Mouse (Mus musculus): ENCODE measurements around the gene Tmem135. TPM values are rescaled to one million over a fixed set of nuclear protein-coding genes. Genes with fewer than 3 reads are reported as not detected.

Gene Tmem135
- total and polyA plus RNA-seq, 3 experiments, result 18.0 to 31.0 (median 30.0) TPM

DNA sequence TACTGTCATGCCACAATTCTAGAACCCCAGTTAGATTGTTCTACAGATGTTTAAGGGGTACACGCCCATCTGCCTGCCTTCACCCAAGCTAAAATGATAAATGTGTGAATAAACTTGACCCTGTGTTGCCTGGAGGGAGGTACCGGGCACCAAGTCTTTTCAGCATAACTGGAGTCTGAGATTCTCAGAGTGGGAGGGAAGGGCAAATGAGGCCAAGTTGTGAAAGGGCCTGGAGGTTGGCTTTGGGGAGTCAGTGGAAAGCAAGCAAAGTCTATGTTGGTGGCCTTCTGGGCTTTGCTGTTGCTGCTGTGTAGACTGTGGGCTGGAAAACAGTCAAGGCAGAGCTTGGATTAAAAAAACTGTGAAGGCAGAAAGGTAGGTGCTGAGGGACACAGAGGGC lies 13.7 kb upstream of the Tmem135 start:
- DNase-seq (ENCODE audit: extremely low read depth), result no peak
- H3K27ac ChIP-seq (ENCODE audit: insufficient read depth, low read depth), result no peak overlapping the region
- peaks cover 13 to 20% of the 10 kb centered on the region in 2 experiments for H3K4me1 ChIP-seq (ENCODE audit: control insufficient read depth in 1 of 2, insufficient read depth in 2 of 2)
- H3K4me2 ChIP-seq (ENCODE audit: insufficient read depth, low read depth, poor library complexity, severe bottlenecking), result no peak overlapping the region
- H3K9me3 ChIP-seq (replicated peaks; ENCODE audit: low read length), result no peaks in the 10 kb centered on the region
- in situ Hi-C loops (cut with MboI; ENCODE audit: low pct_ligation_motif_present, low pct_unique_long_range_greater_than_20kb, low sequenced_read_pairs), result loop anchor here (10.0 kb wide), 2 partner anchors 253 to 333 kb away; no protein-coding TSS in a partner anchor
- H3K4me3 ChIP-seq (replicated peaks in 1 of 3; ENCODE audit: low read depth in 2 of 3, low read length in 2 of 3, poor library complexity in 1 of 3), result no peak overlapping the region
- no peaks in the 10 kb centered on the region for H3K36me3 ChIP-seq (replicated peaks in 1 of 2; ENCODE audit: control insufficient read depth in 1 of 2, insufficient read depth in 1 of 2, low read length in 1 of 2)
- no peak overlapping the region for H3K9ac ChIP-seq (ENCODE audit: insufficient read depth, low read depth)
- H3K27me3 ChIP-seq (replicated peaks), result no peaks in the 10 kb centered on the region
- dilution Hi-C loops (cut with MboI; ENCODE audit: extremely low pct_ligation_motif_present, extremely low pct_unique_long_range_greater_than_20kb, low sequenced_read_pairs), result no loop called here
- no peaks in the 10 kb centered on the region for H3K79me2 ChIP-seq (replicated peaks; ENCODE audit: control insufficient read depth, extremely low read depth, insufficient read depth, poor library complexity, severe bottlenecking)
- TF ChIP-seq E2F4 (IDR thresholded peaks at IDR 0.05; ENCODE audit: insufficient replicate concordance, low read depth, low read length) (no peak), RAD21 (IDR thresholded peaks at IDR 0.05; ENCODE audit: low read depth, low read length) (no peak)

DNA sequence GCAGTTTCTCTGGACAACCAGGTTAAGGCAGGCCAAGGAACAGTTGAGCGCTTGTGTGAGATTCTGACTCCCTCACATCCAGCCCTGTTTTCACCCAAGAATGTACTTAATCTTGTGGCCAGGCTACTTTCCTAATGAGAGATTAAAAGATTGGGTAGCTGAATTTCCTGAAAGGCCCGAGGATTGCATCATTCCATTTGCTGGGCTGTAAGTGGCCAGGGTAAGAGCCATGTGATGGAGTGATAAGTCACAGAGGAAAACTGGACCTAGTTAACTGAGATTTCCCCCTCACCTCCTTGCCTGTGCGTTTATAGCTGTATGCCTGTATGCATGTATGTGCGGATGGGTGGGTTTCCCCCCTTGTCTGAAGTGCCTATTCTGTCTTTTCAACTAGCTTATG lies 12.0 kb upstream of the Tmem135 start:
- Histone ChIP-seq H3K4me1 (ENCODE audit: control insufficient read depth in 1 of 2, insufficient read depth in 2 of 2) (peaks cover 13 to 20% of the 10 kb centered on the region in 2 experiments), H3K4me3 (replicated peaks in 1 of 3; ENCODE audit: low read depth in 2 of 3, low read length in 2 of 3, poor library complexity in 1 of 3) (no peak overlapping the region), H3K4me2 (ENCODE audit: insufficient read depth, low read depth, poor library complexity, severe bottlenecking) (no peak overlapping the region), H3K79me2 (replicated peaks; ENCODE audit: control insufficient read depth, extremely low read depth, insufficient read depth, poor library complexity, severe bottlenecking) (no peaks in the 10 kb centered on the region), H3K36me3 (replicated peaks in 1 of 2; ENCODE audit: control insufficient read depth in 1 of 2, insufficient read depth in 1 of 2, low read length in 1 of 2) (no peaks in the 10 kb centered on the region), H3K9me3 (replicated peaks; ENCODE audit: low read length) (no peaks in the 10 kb centered on the region), H3K9ac (ENCODE audit: insufficient read depth, low read depth) (no peak overlapping the region), H3K27me3 (replicated peaks) (no peaks in the 10 kb centered on the region), H3K27ac (ENCODE audit: insufficient read depth, low read depth) (no peak overlapping the region)
- in situ Hi-C loops (cut with MboI; ENCODE audit: low pct_ligation_motif_present, low pct_unique_long_range_greater_than_20kb, low sequenced_read_pairs) (loop anchor here (10.0 kb wide), 2 partner anchors 251 to 331 kb away; no protein-coding TSS in a partner anchor), dilution Hi-C loops (cut with MboI; ENCODE audit: extremely low pct_ligation_motif_present, extremely low pct_unique_long_range_greater_than_20kb, low sequenced_read_pairs) (no loop called here)
- DNase-seq (ENCODE audit: extremely low read depth), result no peak
- TF ChIP-seq USF1 (IDR thresholded peaks at IDR 0.05; ENCODE audit: low read depth, low read length) (no peak), UBTF (IDR thresholded peaks at IDR 0.05; ENCODE audit: low read depth, low read length) (no peak), KAT2A (IDR thresholded peaks at IDR 0.05; ENCODE audit: insufficient replicate concordance, low read length) (no peak), ZC3H11A (IDR thresholded peaks at IDR 0.05; ENCODE audit: low read depth, low read length) (no peak), ZMIZ1 (IDR thresholded peaks at IDR 0.05; ENCODE audit: low read depth, low read length) (no peak), ZNF384 (IDR thresholded peaks at IDR 0.05; ENCODE audit: low read depth, low read length) (no peak), MAX (IDR thresholded peaks at IDR 0.05; ENCODE audit: low read length) (no peak)

DNA sequence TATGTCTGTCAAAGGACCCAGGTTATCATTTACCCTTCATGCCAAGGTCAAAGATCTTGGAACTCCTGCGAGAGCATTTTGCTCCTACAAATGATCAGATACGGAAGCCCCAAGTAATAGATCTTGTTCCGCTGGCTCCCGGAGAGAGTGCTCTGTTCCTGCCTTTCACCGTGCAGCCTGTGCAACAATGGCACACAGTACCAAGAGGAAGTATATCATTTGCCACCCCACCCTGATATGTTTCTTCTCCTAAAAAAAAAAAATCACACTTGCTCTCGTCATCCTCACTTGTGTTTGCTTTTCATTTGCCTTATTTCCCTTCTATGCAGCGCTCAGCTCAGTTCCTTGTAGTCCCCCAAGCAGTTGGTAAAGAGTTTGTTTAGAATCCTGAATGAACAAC lies 8.1 kb upstream of the Tmem135 start:
- no peak for DNase-seq (ENCODE audit: extremely low read depth)
- Histone ChIP-seq H3K9me3 (replicated peaks; ENCODE audit: low read length) (no peaks in the 10 kb centered on the region), H3K27me3 (replicated peaks) (no peaks in the 10 kb centered on the region), H3K27ac (ENCODE audit: insufficient read depth, low read depth) (no peak overlapping the region), H3K79me2 (replicated peaks; ENCODE audit: control insufficient read depth, extremely low read depth, insufficient read depth, poor library complexity, severe bottlenecking) (no peaks in the 10 kb centered on the region), H3K4me1 (ENCODE audit: control insufficient read depth in 1 of 2, insufficient read depth in 2 of 2) (peaks cover 10 to 20% of the 10 kb centered on the region in 2 experiments), H3K4me3 (replicated peaks in 1 of 3; ENCODE audit: low read depth in 2 of 3, low read length in 2 of 3, poor library complexity in 1 of 3) (no peak overlapping the region), H3K4me2 (ENCODE audit: insufficient read depth, low read depth, poor library complexity, severe bottlenecking) (no peak overlapping the region), H3K36me3 (replicated peaks in 1 of 2; ENCODE audit: control insufficient read depth in 1 of 2, insufficient read depth in 1 of 2, low read length in 1 of 2) (no peaks in the 10 kb centered on the region), H3K9ac (ENCODE audit: insufficient read depth, low read depth) (no peak overlapping the region)
- TF ChIP-seq USF2 (conservative IDR thresholded peaks at IDR 0.05; ENCODE audit: low read depth, low read length), result no peak
- TF ChIP-seq HCFC1 (IDR thresholded peaks at IDR 0.05; ENCODE audit: low read depth, low read length), result no peak
- TF ChIP-seq MEF2A (IDR thresholded peaks at IDR 0.05; ENCODE audit: borderline replicate concordance, low read depth, low read length), result no peak
- TF ChIP-seq GABPA (IDR thresholded peaks at IDR 0.05; ENCODE audit: insufficient replicate concordance, low read depth, low read length), result no peak
- TF ChIP-seq UBTF (IDR thresholded peaks at IDR 0.05; ENCODE audit: low read depth, low read length), result no peak
- no peak for TF ChIP-seq BHLHE40 (IDR thresholded peaks at IDR 0.05; ENCODE audit: low read depth, low read length)
- TF ChIP-seq RAD21 (IDR thresholded peaks at IDR 0.05; ENCODE audit: low read depth, low read length), result no peak
- TF ChIP-seq SIN3A (IDR thresholded peaks at IDR 0.05; ENCODE audit: low read length), result no peak
- no peak for TF ChIP-seq ZNF384 (IDR thresholded peaks at IDR 0.05; ENCODE audit: low read depth, low read length)
- no peak for TF ChIP-seq POLR2A (IDR thresholded peaks at IDR 0.05; ENCODE audit: low read depth, low read length)
- TF ChIP-seq POLR2AphosphoS2 (IDR thresholded peaks at IDR 0.05; ENCODE audit: low read depth, low read length), result no peak
- in situ Hi-C loops (cut with MboI; ENCODE audit: low pct_ligation_motif_present, low pct_unique_long_range_greater_than_20kb, low sequenced_read_pairs) (loop anchor here (10.0 kb wide), 2 partner anchors 247 to 327 kb away; no protein-coding TSS in a partner anchor), dilution Hi-C loops (cut with MboI; ENCODE audit: extremely low pct_ligation_motif_present, extremely low pct_unique_long_range_greater_than_20kb, low sequenced_read_pairs) (no loop called here)

Measured in CH12.LX (cell line).